Mouse (Mus musculus): ENCODE measurements around the gene Rab43.
A peak's percentile ranks its signal among the peaks of the same experiment; 100 is the strongest.
"Not testable (repeated sequence)": the region's sequence is repeated elsewhere in the genome, so short reads cannot be mapped to it uniquely, and the experiment has no call there.

Rab43 gene

GRCm38 (mm10) chr6:87780546-87781301, 31.2 kb downstream of the Rab43 start:
- DNase-seq = no peak

GRCm38 (mm10) chr6:87779174-87780165, 32.5 kb downstream of the Rab43 start:
- DNase-seq = peak; percentile 20

GRCm38 (mm10) chr6:87778294-87779173, 33.4 kb downstream of the Rab43 start:
- DNase-seq = peak; percentile 25

- no peak for DNase-seq
Measured at GRCm38 (mm10) chr6:87777842-87778241, 34.1 kb downstream of the Rab43 start, which contains the start of gene Gp9. Gp9 (plus strand) TSS chr6:87778072.

- no peak for DNase-seq
Measured at GRCm38 (mm10) chr6:87776663-87777062, 35.3 kb downstream of the Rab43 start.

GRCm38 (mm10) chr6:87775588-87776245, 36.2 kb downstream of the Rab43 start:
- no peak for DNase-seq

GRCm38 (mm10) chr6:87774909-87775308, 37.1 kb downstream of the Rab43 start:
- no peak for DNase-seq

GRCm38 (mm10) chr6:87774466-87774865, 37.5 kb downstream of the Rab43 start:
- no peak for DNase-seq

GRCm38 (mm10) chr6:87770626-87771025, 41.3 kb downstream of the Rab43 start:
- DNase-seq = peak; percentile 58

- DNase-seq = not testable (repeated sequence)
Measured at GRCm38 (mm10) chr6:87764296-87764695, 47.7 kb downstream of the Rab43 start.

GRCm38 (mm10) chr6:87763376-87764280, 48.3 kb downstream of the Rab43 start:
- DNase-seq = peak; percentile 53

GRCm38 (mm10) chr6:87762161-87762560, 49.8 kb downstream of the Rab43 start:
- no peak for DNase-seq

GRCm38 (mm10) chr6:87759850-87760249, 52.1 kb downstream of the Rab43 start:
- no peak for DNase-seq

- no peak for DNase-seq
Measured at GRCm38 (mm10) chr6:87759404-87759803, 52.6 kb downstream of the Rab43 start.

- no peak for DNase-seq
Measured at GRCm38 (mm10) chr6:87756896-87757295, 55.1 kb downstream of the Rab43 start.

- no peak for DNase-seq
Measured at GRCm38 (mm10) chr6:87755196-87755595, 56.8 kb downstream of the Rab43 start.

GRCm38 (mm10) chr6:87751574-87751973, 60.4 kb downstream of the Rab43 start:
- no peak for DNase-seq

- no peak for DNase-seq
Measured at GRCm38 (mm10) chr6:87750184-87750910, 61.6 kb downstream of the Rab43 start.

- peak; percentile 48 for DNase-seq
Measured at GRCm38 (mm10) chr6:87748531-87748930, 63.4 kb downstream of the Rab43 start.

- no peak for DNase-seq
Measured at GRCm38 (mm10) chr6:87748078-87748477, 63.9 kb downstream of the Rab43 start.

All from lung, postnatal 10 days (tissue).